Mouse (Mus musculus) left cerebral cortex, adult 11 months (tissue): ENCODE data around the gene 3110040N11Rik.
"Not testable (repeated sequence)": the region's sequence is repeated elsewhere in the genome, so short reads cannot be mapped to it uniquely, and the experiment has no call there.

ENCODE experiments used
- DNase-seq: peaks from one replicate; pipeline ENCODE4 v3.0.0; 2022; ENCODE audit warnings: low spot score

Gene 3110040N11Rik

DNA sequence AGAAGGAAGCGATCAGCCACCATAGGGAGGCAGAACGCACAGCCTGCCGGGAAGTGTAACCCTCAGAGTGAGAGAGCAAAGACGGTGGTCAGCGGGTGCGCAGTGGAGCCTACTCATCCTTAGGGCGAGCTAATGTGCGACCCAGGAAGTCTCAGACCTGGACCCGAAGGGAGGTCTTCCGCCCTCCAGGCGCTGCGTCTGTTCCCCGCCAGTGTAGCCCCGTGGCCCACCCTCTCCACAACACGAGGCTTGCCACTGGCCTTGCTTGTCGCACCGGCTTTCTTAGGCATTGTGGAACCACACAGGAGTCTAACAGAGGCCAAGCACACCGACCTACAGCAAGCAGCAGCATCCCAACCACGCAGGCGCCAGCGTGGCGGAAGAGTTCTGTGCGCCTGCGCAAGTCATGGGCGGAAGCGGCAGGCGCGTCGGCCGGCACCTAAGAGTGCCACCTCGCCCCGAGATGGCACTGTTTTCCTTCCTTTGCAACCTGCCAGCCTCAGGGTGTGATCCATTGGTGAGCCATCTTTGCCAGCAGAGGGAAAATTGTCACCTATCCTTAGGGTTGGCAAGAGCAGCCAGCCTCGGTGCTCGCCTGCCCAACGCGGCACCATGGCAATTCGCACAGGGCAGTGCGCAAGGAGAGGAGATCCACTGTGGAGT is at the start of gene 3110040N11Rik:
Gene 3110040N11Rik (minus strand): TSS at position 384 of the 663 bp plus-strand sequence.
- peak; percentile 71 for DNase-seq

DNA sequence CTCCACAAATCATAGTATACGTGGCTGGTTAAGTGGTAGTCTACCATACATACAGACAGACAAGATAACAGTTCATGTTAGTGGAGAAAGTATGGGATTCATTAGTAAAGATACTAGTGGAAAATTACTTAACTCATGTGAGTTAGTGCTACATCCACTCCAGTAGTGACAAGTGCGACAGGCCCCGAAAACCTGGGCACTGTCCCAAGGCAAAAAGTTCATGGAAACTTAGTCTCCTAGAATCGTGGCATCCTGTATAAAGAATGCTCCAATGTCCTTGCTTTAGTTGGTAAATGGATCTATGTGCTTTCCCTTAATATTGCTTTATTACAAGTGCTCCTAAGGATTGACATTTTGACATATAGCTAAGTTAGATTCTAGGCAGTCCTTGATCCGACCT is 48.5 kb upstream of the 3110040N11Rik start:
- DNase-seq: not testable (repeated sequence)

DNA sequence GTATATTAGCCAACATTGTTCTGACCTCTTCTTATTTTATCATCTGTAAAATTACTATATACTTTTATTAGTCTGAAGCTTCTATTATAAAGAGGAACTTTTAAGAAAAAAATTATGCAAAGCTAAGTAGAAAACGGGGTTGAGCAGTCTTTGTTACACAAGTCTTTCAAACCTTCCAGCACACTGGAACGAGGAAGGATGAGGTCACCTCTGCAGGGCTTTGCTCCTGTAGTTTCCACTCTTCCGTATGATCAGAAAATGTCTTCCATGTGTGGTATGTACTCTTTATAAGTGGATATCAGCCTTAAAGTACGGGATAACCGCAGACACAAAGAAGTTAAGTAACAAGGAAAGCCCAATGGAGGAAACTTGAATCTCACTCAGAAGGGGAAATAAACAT is 46.2 kb upstream of the 3110040N11Rik start:
- DNase-seq: no peak

DNA sequence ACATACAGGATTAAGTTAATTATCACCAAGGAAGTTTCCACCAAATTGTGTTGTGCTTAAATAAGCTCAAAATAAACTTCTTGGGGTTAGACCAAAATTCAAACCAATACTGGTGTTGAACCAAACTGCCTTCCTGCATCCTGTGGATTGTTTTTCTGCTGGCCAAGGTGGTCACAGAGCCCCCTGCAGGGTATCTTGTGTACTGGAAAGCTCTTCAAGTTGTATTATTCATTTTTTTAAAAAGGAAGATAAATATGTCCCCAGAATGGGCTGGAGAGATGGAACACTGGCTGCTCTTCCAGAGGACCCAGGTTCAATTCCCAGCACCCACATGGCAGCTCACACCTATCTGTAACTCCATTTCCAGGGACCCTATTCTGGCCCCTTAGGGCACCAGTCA is 45.6 kb upstream of the 3110040N11Rik start:
- no peak for DNase-seq

DNA sequence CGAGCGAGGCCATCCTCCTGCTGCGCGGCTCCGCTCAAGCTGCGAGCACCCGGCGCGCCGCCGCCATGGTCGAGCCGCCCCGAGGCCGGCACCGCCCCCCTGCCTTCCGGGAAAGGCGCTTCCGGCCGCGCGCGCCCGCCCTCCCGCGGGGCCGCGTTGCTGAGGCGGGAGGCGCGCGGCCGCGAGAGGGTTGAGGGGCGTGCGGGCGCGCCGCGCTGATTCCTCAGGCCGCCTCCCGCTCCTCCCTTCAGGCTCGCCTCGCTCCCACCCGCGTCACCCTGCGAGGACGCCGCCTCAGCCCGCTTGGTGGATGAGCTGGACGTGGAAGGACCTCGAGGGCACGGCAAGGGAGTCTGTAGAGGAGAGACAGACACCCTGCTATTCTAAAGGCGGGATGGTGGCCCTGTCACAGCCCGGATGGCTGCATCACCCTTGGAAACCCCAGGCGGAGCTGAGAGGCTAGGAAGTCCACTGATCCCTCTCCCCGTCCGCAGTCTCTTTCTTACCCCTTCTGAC is 40.2 kb upstream of the 3110040N11Rik start, which contains the start of gene Btbd1:
Gene Btbd1 (minus strand): TSS at position 53 of the 516 bp plus-strand sequence.
- DNase-seq: peak; percentile 70

GRCm38 (mm10) chr7:81828681-81829378 is 39.6 kb upstream of the 3110040N11Rik start:
- no peak for DNase-seq

DNA sequence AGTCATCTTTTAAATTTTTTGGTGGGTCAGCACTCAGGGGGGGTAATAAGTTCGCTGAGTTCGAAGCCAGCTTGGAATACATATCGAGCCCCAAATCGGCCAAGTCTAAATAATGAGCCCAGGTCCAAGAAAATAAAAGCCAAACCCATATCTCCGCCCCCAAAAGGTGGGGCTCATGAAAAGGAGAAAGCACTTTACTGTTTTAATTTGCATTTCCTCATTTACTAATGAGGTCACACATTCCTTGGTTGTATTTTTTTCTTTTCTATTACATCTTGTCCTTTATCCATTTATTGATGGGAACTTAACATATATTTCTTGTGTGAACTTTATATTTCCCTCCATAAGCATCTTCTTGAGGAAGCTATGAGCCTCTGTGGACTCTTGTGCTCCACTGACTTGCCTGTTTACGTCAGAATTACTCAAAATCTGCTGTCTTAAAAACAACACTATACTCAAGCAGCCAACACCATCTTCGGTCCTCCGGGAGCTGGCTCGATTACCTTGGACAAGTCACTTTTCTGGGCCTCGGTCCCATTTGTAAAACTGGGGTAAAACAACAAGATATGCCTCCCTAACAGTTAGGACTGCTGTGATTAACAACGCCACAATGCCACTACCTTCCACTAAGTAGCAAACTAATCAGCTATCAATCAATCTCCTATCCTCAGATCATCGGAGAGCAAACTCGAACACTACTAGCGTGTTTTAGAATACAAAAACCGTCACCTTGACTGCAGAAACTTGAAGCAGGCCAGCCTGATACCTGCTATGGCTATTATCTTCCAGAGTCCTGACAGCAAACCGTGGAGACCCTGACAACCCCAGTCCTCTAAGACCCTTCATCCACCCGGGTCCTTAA is 38.8 kb upstream of the 3110040N11Rik start:
- DNase-seq: no peak

GRCm38 (mm10) chr7:81825381-81825780 is 36.1 kb upstream of the 3110040N11Rik start:
- DNase-seq: no peak

DNA sequence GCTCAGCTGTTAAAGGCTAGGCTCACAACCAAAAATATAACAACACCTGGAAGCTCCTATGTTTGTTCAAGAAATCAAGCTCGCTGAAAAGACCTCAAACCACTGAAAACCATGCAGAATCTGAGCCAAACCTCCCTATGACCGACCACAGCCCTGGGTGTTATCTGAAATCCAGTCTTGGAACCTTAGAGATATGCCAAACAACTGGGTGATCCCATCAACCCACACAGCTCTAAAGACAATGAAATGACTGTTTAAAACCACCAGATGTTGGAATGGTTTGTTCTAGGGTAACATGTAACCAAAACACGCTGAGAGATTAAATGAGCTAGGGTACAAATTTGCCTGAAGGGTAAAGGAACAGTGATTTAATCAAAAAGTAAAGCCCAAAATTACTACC is 35.6 kb upstream of the 3110040N11Rik start:
- no peak for DNase-seq

GRCm38 (mm10) chr7:81806067-81806466 is 16.8 kb upstream of the 3110040N11Rik start:
- DNase-seq: no peak

- no peak for DNase-seq
Observed at GRCm38 (mm10) chr7:81788536-81788935, 742 bp downstream of the 3110040N11Rik start.

DNA sequence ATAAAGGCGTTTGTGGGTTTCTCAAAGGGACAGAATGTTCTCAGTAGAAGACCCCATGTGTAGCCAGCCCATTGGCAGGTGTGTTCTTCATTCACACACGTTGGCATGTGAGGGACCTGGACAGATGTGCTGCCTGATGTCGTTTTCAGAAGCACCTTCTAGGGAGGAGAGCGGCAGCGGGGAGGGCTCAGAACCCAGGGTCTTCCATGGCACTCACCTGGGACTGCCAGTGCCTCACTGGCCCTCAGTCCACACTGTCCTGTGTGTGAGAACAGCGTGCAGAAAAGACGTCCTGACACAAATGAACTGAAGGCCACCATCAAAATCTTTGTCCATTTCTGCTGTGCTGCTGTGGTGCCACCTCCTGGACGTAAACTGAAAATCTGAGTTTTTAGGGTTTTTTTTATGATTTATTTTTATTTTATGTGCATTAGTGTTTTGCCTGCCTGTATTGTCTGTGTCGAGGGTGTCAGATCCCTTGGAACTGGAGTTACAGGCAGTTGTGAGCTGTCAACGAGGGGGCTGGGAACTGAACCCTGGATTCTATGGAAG is 11.5 kb downstream of the 3110040N11Rik start:
- DNase-seq: no peak

DNA sequence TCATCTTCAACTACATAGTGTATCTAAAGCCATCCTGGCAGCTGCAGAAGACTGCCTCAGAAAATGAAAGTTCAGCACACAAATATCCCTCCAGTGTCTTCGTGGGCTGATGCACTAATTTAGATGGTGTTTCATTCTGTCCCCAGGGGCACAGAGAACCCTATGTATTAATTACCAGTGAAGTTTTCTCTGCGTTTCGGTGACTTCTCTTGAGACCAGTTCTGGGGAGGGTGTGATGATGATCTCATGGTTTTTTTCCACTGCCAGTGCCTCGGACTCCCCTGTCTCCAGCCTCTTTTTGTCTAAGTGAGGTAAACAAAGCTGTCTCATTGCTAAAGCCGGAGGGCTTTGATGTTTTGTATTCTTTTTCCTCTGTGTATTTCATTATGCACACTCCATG is 14.0 kb downstream of the 3110040N11Rik start:
- no peak for DNase-seq

DNA sequence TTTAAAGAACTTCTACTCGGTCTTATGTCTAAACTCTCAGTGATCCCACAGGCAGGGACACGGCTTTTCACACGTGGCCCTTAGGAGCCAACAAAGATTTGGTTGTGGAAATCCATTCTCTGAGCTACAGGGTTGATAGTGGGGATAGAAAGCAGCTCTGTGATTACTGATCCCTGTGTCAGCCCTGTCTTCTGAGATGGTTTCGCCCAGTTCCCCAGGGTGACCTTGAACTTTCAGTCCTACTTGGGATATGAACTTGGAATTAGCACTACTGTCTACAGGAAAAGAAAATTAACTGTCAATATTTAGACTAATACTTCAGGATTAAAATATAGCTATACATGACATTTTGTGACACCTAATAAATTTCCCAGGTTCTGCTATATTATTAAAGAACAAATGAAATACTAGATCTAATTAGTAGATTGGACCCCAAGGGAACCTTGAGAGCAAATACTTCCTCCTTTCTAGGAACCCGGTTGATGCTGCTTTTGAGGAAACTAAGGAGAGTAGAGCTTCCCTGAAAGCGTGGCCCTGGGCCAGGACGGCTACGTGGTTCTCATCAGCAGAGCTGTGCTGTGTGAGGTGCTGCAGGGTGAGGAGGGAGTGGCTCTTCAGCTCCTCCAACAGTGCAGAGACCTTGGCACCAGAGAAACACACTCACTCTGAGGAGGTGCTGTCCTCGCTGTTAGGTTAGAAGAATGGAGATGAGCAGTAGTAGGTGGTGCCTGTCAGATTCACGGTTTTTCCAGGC is 16.3 kb downstream of the 3110040N11Rik start:
- no peak for DNase-seq

- no peak for DNase-seq
Observed at GRCm38 (mm10) chr7:81763110-81763845, 26.0 kb downstream of the 3110040N11Rik start.

DNA sequence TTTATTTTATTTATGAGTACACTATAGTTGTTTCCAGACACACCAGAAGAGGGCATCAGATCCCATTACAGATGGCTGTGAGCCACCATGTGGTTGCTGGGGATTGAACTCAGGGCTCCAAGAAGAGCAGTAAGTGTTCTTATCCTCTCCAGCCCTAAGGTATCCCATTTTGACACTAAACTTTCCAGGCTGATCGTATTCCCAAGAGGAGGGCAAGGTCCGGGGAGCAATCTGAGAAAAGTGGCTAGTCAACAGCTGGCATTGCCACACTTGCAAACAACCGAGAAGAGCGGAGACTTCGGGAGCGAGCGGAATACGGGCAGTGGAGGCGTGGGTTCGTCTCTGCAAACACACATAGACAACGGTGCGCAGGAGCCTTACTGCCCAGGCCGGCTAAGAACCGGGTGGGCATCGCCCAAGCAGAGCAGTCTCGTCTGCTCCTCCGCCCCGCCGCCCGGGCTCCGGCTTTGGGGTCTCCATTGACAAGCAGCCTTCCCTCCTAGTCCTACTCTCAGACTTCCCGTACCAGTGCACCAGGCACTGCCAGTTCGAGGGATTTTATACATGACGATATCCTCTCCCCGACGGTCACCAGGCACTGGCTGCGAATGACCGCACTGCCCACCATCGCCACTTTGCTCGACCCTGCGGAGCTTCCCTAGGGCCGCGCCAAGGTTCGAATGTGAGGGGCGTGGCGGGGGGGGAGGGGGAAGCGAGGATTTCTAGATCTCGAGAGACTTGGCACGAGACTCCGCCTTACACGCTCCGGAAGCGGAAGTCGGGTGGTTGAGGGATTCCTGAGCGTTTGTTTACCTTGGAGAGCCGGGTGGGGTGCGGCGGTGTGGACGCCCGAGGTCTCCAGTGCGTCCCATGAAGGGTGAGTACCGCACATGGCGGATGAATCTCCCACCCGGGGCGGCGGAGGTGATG is 26.8 kb downstream of the 3110040N11Rik start, which contains the start of gene Ramac:
Gene Ramac (plus strand): TSS at position 746 of the 930 bp plus-strand sequence.
- peak; percentile 66 for DNase-seq

- DNase-seq: no peak
Observed at GRCm38 (mm10) chr7:81747956-81748355, 41.3 kb downstream of the 3110040N11Rik start.

DNA sequence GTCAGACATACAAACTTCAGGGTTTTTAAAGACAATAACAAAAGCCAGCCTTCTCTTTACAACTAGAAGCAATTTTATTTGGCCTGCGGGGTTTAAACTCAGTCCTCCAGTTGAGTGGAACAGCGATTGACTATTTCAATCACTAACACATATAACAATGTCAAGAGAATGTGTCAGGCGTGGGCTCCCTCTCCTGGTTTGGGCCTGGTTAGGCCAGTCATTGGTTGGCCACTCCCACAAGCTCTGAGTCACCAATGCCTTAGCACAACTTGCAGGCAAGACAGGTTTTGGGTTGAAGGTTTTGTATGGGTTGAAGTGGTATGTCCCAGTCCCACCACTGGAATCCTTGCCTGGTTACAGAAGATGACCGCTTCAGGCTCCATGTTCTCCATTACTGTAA is 45.1 kb downstream of the 3110040N11Rik start:
- DNase-seq: no peak

DNA sequence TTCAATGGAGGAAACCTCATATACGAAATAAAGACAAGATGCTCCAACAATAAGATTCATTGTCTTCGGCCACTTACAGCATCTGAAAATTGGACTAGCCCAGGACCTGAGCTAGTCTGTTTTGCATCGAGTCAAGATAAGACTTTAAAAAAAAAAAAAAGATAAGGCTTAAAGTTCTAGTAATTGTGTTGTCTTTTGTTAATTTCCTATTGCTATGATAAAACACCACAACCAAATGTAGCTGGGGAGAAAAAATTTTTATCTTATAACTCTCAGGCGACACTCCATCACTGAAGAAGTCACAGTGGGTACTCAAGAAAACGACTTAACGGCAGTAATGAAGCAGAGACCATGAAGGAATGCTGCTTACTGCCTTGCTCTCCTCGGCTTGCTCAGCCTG is 49.3 kb downstream of the 3110040N11Rik start:
- no peak for DNase-seq
